Mouse (Mus musculus): Measurements from ENCODE around the gene Nat8f6.
"Not testable (repeated sequence)": the region's sequence is repeated elsewhere in the genome, so short reads cannot be mapped to it uniquely, and the experiment has no call there.

Gene Nat8f6

DNA sequence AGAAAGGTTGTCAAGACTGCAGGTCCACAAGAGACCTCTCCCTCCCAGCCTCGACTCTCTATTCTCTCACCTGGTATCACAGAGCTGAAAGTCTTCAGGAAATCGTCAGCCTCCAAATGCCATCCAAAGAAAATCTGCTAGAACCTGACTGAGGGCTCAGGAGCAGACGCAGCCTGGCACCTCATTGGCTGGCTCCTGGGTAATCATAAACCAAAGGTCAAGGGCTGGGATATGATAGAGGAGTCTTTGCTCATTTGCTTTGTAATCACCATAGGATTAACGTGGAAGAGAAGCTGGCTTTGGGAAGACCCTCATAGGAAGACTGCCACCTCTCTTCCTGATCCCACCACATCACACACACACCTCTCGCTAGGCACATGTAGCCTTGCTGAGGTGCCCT is at the start of gene Nat8f6, which contains the start of gene Nat8f5:
Gene Nat8f6, minus strand, starts transcription at position 118 of the 400 bp plus-strand sequence.
Gene Nat8f5, minus strand, starts transcription at position 136 of the 400 bp plus-strand sequence.
- DNase-seq (ENCODE audit: low spot score in 2 of 2): no peak

DNA sequence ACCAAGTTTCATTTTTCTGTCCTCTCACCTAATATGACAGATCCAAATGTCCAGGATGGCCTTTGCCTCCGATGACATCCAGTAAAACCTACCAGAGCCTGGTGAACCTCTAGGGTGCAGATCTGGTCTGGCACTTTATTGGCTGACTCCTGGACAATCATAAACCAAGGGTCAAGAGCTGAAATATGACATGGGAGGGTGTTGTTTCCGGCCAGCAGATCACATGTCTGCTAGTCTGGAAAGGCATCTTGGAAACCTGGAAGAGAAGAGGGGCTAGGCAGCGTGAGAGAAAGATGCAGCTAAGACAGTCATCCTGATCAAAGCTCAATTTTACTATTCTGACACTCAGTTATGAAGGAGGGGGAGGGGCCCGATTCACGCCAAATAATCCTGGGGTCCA is 48.3 kb upstream of the Nat8f6 start, which contains the start of gene Nat8f2:
Gene Nat8f2, minus strand, starts transcription at position 153 of the 400 bp plus-strand sequence.
- not testable (repeated sequence) for DNase-seq (ENCODE audit: low spot score in 2 of 2)

DNA sequence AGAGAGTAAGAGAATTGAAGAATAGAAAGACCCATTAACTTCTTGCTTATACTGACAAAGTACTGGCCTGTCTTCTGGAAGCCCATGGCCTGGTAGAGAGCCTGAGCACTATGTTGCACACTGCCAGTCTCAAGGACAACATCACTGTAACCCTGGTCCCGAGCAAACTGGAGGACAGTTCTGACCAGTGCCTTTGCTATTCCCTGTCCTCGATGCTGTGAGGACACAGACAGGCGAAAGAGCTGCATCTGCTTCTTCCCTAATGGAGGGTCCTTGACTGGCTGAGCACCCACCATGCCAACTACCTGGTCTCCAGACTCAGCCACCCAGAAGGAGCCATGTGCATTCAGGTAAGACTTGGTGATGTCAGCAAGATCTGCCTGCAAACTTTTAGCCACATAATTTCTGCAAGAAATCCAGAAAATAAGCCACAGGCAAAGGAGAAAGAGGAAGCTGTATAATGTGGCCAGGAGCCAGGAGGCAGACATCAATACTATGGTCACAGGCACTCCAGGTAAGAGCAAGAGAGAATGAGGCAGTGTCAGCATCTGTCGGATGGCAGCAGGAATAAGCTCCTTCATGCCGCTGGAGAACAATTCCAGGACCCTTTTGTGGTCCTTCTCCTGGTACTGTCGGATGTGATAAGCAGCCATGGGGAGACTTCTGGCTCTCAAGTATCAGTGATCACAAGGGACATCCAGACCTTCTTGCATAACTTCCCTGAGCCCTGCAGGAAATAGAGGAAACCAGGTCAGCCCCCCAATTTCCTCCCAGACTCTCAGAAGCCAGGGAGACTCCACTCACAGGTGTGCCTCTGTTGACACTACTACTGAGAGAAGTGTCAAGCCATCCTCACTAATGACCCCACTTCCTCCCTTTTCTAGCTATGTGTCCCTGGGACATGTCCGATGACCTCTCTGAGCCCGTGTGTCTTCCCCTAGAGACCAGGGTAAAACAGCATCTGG is 47.3 kb upstream of the Nat8f6 start:
- no peak for DNase-seq (ENCODE audit: low spot score in 2 of 2)

DNA sequence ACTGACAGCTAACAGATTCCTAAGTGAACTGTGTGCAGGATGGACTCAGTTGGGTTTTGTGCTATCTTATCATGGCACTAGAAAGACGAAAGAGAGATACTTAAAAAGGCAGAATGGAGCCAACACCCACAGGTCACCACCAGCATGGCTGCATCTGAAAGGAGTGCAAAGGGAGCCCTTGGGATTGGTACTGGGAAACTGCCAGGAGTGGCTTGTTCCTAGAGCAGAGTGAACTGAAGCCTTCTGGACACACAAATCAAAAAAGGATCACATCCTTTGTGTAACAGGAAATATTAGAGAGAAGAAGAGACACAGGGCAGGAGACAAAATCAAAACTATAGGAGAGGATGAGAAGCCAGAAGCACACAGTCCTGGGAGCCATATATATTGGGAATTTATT is 46.2 kb upstream of the Nat8f6 start:
- DNase-seq (ENCODE audit: low spot score in 2 of 2): not testable (repeated sequence)

DNA sequence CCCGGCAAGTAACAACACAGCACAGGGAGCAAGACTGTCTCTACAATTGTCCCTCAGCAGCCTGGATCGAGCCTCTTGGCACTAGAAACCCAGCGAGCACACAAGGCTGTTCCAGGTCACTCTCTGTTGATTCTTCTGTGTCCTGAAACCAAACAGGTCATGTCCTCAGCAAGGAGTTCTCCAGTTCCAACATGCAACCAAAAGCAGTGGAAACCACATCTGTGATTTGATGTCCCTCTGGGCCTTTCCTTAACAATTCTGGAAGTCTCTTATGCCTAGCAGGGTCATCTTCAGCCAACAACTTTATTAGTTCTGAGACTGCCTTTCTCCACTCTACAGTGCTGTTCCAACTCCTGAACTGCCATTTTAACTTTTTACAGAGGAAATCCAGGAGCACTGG is 45.4 kb upstream of the Nat8f6 start:
- DNase-seq (ENCODE audit: low spot score in 2 of 2): not testable (repeated sequence)

DNA sequence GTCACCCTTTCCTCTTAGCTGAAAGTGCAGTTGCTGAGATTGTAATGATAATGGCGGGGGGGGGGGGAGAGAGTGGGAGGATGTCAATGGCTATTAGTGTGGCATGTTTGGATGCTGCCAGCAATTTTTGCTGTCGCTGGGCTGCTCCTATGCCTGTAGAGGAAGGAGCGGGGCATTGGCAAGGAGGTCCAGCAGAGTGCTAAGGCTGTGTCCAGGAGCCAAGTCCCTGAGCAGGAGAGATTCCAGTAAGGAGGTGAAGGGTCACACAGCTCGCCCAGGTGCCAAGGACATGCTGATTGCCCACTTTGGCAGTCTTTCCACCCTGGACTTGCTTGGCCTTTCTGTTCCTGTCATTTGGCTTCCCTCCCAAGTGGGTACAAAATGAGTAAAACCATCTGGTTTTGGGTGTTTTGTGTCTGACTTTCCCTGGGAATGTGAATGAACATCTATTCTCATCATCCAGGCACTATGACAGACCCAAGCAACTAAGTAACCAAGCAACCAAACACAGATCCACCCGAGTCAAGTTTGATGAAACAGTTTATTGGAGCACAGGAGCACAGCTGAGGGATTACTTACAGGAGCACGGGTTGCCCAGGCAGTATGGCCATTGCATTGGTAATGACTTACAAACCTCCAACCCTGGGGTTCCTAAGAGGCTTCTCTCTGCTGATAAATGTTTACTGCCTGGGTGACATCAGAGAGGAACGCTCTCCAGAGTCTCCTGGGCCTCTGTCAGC is 44.3 kb upstream of the Nat8f6 start:
- not testable (repeated sequence) for DNase-seq (ENCODE audit: low spot score in 2 of 2)

DNA sequence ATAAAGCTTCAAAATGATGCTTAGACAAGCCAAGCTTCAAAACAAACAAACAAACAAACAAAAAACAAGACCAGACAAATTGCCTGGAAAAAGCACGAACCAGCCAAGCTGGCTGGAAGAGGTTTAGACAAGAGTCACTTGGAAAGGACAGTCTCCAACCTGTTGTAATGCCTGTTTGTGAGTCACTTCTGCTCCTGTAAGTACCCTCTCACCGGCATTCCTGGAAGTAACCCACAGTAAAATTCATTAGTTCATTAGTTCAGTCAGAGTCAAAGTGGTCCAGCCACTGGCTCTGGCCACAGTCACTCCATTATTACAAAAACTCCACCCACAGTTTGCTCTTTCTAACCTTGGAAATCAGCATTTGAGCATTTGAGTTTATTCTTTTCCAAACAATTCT is 43.1 kb upstream of the Nat8f6 start:
- no peak for DNase-seq (ENCODE audit: low spot score in 2 of 2)

DNA sequence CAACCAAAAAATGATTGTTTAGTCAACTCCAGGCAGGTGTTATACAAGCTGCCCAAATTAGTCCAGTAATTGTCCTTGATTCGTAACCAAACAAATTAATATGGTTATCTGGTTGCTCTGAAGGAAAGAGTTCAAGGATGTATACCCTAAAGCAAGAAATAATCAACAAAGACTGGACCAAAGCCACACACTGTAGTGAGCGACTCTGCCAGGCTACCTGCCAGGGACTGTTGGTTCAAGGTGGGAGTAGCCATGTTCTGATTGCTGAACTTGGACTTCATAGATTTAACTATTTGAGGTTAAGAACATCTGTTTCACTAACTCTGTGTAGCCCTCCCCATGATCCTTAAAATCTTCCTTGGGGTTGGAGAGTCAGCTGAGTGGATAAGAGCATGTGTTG is 42.4 kb upstream of the Nat8f6 start:
- DNase-seq (ENCODE audit: low spot score in 2 of 2): no peak

DNA sequence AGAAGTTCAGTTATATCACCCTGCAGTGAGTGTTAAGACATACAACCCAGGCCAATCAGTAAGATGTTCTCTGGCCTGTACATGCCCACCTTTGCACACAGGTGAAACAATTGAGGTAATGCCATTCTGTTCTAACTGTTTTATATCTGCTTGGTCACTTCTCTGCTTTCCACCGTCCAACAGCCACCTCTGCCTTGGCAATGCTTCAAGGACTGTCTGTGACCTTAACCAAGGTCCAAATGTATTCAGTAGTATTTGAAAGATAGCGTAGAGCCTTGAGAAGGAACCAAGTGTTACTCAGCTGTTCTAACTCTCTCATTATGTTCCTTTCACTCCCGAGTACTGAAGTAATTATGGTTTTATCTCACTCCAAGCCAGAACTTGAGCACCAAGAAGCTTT is 41.8 kb upstream of the Nat8f6 start:
- no peak for DNase-seq (ENCODE audit: low spot score in 2 of 2)

DNA sequence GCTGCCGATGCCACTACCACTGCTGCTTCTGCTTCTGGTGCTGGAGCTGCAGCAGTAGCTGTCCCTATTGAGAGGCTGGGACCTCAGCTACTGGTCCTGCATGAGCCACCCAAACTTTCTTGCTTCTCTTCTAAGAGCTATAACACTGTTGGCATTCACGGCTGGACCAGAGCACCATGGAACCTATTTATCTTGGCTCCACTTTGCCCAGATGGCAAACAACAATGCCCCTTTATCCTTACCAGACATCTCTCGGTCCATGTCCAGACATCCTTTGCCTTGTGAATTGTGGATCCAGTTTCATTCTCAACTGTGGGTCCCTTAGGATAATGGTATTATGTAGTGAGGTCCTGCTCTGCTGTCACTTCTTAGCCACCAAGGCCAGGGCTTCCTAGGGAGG is 40.5 kb upstream of the Nat8f6 start:
- no peak for DNase-seq (ENCODE audit: low spot score in 2 of 2)

DNA sequence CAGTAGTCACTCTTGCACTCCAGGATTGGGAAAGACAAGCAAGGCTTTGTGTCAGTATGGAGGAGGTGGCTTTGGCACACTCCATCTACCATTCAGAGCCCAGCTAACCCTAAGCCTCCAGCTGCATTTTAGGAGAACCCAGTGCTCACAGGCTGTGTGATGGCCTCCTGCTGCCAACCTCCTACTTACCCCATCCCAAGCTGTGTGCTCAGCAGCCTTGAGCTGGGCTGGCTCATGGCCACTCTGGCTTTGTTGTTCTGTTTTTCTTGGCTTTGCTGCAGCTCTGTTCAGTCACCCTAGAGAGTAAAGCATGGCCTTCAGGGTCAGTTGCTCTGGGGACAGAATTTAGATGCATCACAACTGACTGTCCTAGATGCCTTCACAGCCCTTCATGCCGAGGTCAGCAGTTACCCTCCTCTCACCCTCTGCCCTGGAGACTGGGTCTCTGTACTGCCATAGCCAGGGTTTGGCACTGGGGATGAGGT is 35.5 kb upstream of the Nat8f6 start:
- DNase-seq (ENCODE audit: low spot score in 2 of 2): no peak

DNA sequence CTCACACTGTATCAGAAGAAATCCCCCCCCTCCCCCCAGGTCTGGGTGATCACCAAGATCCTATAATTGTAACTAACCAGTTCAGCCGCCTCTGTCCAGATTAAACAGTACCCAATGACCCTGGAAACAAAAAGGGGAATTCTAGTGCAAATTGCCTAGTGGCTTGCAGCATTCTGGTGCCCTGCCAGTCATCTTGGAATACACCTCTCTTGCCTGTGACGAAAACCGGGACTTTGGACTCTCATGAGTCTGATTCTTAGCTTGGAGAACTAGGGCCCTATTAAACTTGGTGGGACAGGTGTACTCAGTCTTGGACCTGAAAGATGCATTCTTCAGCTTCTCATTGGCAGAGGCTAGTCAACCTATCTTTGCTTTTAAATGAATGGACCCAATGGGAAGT is 32.7 kb upstream of the Nat8f6 start:
- no peak for DNase-seq (ENCODE audit: low spot score in 2 of 2)

DNA sequence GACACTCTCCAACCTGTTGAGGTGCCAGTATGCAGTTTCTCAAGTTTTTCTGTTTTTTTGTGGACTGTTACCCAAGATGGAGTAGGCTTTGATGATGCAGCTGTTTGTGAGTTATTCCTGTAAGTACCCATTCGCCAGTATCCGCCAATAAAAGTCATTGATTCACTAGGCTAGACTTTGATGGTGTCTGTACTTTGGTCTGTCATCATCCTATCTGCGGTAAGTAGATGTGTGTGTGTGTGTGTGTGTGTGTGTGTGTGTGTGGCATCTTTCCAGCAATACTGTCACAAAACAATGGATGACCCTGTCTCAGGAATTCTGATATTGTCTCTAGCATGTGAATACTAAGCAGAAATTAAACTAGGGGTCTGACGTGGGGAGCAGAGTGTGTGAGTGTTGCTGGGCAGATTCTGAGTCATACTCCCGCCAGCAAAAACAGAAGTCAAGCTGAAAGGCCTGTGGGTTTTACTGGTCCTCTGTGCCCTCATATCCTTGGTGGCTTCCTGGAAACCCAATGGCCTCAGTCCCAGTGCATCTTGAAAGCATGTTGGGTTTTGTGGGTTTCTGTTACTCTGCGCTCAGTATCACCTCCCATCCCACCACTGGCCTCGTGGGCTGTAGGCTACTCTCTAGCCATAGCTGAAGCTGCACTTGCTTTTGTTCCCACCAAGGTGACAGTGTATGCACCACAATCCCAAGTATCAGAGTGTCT is 30.5 kb upstream of the Nat8f6 start:
- DNase-seq (ENCODE audit: low spot score in 2 of 2): no peak

DNA sequence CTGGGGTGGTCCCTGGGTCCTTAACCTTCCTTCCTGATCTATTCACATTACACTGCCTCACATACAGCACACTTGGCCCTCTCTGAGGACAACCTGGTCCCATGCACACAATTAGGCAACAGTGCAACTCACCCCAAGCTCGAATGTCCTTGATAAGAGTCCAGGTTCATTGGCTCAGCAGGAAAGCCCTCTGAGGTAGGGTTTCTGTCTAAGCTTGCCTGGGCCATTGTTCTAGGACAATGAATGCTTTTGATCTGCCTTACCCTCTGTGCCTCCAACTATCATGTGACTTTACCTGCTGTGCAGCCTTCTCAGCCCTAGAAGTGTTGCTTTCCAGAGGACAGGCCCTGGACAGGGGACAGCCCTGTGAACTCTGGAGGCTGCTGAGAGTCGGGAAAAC is 28.5 kb upstream of the Nat8f6 start:
- no peak for DNase-seq (ENCODE audit: low spot score in 2 of 2)

DNA sequence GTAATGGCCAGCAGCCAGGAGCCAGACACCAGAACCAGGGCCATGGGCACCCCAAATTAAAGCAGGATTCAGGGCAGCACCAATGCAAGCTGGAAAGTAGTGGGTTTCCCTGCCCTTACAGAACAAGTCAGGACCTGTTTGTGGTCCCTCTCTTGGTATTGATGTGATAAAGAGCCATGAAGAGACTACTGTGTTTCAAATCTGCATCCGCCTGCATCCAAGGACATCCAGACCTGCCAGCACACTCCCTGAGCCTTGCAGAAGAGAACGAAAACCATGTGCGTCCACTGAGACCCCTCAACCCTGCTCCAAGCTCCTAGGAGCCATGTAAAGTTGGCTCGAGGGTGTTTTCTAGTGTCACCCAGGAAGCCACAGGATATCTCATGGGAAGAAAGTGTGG is 27.4 kb upstream of the Nat8f6 start:
- DNase-seq (ENCODE audit: low spot score in 2 of 2): no peak

DNA sequence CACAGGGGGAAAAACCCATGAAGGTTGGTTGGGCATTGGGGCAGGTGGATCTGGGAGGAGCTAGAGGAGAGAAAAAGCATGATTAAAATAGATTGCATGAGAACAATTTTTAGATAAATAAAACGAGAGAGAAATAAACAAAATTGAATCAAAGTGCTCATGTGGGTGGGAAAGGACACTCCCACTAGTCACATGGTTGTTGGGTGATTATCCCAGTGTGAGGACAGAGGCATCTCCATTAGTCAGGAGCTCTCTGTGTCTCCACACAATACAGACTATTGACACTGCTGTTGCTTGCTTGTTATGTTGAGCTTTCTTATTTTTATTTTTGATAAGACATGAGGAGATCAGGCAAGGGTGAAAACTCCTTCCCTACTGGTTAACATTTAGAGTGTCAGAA is 26.2 kb upstream of the Nat8f6 start:
- DNase-seq (ENCODE audit: low spot score in 2 of 2): no peak

DNA sequence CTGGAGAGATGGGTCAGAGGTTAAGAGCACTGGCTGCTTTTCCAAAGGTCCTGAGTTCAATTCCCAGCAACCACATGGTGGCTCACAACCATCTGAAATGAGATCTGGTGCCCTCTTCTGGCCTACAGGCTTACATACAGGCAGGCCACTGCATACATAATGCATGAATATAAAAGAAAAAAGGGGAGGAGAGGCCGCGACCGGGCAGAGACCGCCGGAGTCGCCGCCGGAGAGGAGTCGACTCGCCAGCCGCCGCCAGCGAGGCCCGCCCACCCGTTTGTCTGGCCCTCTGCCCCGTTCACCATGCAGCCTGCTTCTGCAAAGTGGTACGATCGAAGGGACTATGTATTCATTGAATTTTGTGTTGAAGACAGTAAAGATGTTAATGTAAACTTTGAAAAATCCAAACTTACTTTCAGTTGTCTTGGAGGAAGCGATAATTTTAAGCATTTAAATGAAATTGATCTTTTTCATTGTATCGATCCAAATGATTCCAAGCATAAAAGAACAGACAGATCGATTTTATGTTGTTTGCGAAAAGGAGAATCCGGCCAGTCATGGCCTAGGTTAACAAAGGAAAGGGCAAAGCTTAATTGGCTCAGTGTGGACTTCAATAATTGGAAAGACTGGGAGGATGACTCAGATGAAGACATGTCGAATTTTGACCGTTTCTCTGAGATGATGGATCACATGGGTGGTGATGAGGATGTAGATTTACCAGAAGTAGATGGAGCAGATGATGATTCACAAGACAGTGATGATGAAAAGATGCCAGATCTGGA is 23.1 kb upstream of the Nat8f6 start:
- DNase-seq (ENCODE audit: low spot score in 2 of 2): not testable (repeated sequence)

DNA sequence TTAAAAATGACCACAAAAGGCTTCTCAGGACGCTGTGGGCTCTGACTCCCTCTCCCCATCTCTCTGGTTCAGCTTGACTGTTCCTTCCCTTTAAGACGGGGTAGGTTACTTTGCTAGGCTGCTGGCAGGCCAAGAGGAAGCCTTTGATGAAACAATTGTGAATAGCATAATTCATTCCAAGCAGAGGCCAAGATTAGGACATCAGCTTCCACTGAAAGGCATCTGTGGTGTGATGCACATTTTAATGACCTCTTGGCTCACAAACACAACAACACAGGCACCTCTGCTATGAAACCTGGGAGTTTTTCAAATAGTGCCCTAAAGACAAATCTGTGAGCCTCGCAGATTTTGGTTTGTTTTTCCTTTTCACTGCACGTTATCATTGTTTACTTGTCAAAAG is 19.2 kb upstream of the Nat8f6 start:
- DNase-seq (ENCODE audit: low spot score in 2 of 2): no peak

DNA sequence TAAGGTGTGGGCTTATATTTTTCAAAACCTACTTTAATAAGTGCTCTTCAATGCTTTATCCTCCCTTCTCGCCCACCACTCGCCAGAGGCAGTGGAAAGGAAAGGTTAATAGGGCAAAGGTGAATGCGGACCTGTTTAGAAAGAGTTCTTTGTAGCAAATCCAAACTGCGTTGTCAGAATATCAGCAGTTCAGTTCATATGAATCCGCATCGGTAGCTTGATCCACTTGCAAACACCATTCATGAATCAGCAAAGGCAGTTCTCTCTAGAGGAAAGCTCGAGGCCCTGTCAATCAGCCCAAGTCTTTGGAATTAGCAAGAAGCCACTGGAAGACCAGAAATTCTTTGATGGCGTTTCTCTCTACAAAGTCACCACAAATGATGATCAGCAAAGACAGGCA is 17.9 kb upstream of the Nat8f6 start:
- DNase-seq (ENCODE audit: low spot score in 2 of 2): no peak

DNA sequence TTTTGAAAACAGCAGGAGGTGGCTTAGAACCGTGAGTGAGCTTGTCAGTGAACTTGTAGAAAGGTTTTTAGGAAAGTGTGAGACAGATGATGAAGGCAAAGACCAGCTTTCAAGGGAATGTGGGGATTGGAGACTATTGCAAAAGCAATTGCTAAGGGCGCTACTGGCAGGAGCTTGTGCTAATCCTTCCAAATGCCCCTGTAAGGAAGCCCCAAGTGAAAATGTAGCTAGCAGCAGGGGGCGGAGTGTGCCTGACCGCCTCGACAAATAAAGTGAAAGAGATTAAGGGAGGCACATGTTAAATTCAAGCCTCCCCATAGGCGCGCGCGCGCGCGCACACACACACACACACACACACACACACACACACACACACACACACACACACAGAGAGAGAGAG is 16.6 kb upstream of the Nat8f6 start:
- not testable (repeated sequence) for DNase-seq (ENCODE audit: low spot score in 2 of 2)

DNA sequence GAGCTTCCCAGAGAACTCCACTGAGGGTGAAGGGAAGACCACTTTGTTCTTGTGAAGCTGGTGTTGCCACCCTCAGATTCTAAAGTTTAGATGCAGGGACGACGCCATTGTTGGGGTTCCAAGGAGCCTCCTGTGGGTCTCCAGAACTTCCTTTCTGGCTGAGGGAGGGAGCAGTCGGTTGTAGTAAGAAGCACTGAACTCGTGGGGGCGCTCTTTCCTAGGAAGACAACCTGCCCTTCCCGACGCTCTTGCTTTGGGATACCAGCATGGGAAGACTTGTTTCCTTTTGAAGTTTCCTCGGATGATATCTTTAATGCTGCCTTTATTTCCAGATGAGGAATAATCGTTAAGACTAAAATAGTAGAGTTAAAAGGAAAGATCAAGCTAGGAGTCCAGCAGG is 16.1 kb upstream of the Nat8f6 start:
- not testable (repeated sequence) for DNase-seq (ENCODE audit: low spot score in 2 of 2)
